Mouse (Mus musculus) 3134 (cell line): ENCODE results near the gene Etl4.

Experiments used
- DNase-seq: peaks from one replicate; pipeline ENCODE4 v3.0.0-alpha.2; 2011; ENCODE audit warnings: low spot score; ENCODE audit not compliant: insufficient read length; ENCODE audit errors: extremely low read depth

Gene Etl4

GRCm38 (mm10) chr2:19909171-19909899 lies at the start of gene Etl4:
Gene Etl4, plus strand, starts transcription at chr2:19909780.
- DNase-seq = no peak

- no peak for DNase-seq
Measured at GRCm38 (mm10) chr2:19869167-19869566, 40.4 kb upstream of the Etl4 start.

- no peak for DNase-seq
Measured at GRCm38 (mm10) chr2:19871881-19872280, 37.7 kb upstream of the Etl4 start.

GRCm38 (mm10) chr2:19890875-19891274 lies 18.7 kb upstream of the Etl4 start:
- DNase-seq = no peak

- peak; percentile 6 for DNase-seq
Measured at GRCm38 (mm10) chr2:19909900-19910780, 560 bp downstream of the Etl4 start.

GRCm38 (mm10) chr2:19910781-19911175 lies 1.2 kb downstream of the Etl4 start:
- DNase-seq = no peak

GRCm38 (mm10) chr2:19919190-19919589 lies 9.6 kb downstream of the Etl4 start:
- DNase-seq = peak; percentile 5

- no peak for DNase-seq
Measured at GRCm38 (mm10) chr2:19930009-19930408, 20.4 kb downstream of the Etl4 start.

- DNase-seq = no peak
Measured at GRCm38 (mm10) chr2:19933836-19934235, 24.3 kb downstream of the Etl4 start.

GRCm38 (mm10) chr2:19945205-19945604 lies 35.6 kb downstream of the Etl4 start:
- DNase-seq = no peak

GRCm38 (mm10) chr2:19953028-19953427 lies 43.4 kb downstream of the Etl4 start:
- no peak for DNase-seq

- no peak for DNase-seq
Measured at GRCm38 (mm10) chr2:19966445-19966844, 56.9 kb downstream of the Etl4 start.

- no peak for DNase-seq
Measured at GRCm38 (mm10) chr2:20037671-20038070, 128.1 kb downstream of the Etl4 start.

GRCm38 (mm10) chr2:20072377-20072776 lies 162.8 kb downstream of the Etl4 start:
- no peak for DNase-seq

- no peak for DNase-seq
Measured at GRCm38 (mm10) chr2:20076118-20076796, 166.7 kb downstream of the Etl4 start.

GRCm38 (mm10) chr2:20084781-20085180 lies 175.2 kb downstream of the Etl4 start:
- no peak for DNase-seq

GRCm38 (mm10) chr2:20105456-20105855 lies 195.9 kb downstream of the Etl4 start:
- no peak for DNase-seq

GRCm38 (mm10) chr2:20111703-20112102 lies 202.1 kb downstream of the Etl4 start:
- no peak for DNase-seq

- DNase-seq = no peak
Measured at GRCm38 (mm10) chr2:20125914-20126313, 216.3 kb downstream of the Etl4 start.

GRCm38 (mm10) chr2:20131792-20132191 lies 222.2 kb downstream of the Etl4 start:
- no peak for DNase-seq

GRCm38 (mm10) chr2:20138426-20138825 lies 228.8 kb downstream of the Etl4 start:
- no peak for DNase-seq
